Mouse (Mus musculus): ENCODE results near the gene Ighmbp2.
A peak's percentile ranks its signal among the peaks of the same experiment; 100 is the strongest.
"Not testable (repeated sequence)": the region's sequence is repeated elsewhere in the genome, so short reads cannot be mapped to it uniquely, and the experiment has no call there.

Ighmbp2 gene

GRCm38 (mm10) chr19:3266676-3267075 is 16.1 kb downstream of the Ighmbp2 start:
- Histone ChIP-seq H3K27me3 (ENCODE audit: control insufficient read depth, insufficient read depth, low read length, poor library complexity, severe bottlenecking) (no peaks in the 10 kb centered on the region), H3K36me3 (ENCODE audit: control insufficient read depth, insufficient read depth, low read length, poor library complexity, severe bottlenecking) (no peaks in the 10 kb centered on the region; the same call in none of the 2 replicates)
- DNase-seq (ENCODE audit: low read depth, low spot score) = no peak

- no peak for DNase-seq (ENCODE audit: low read depth, low spot score)
- Histone ChIP-seq H3K27me3 (ENCODE audit: control insufficient read depth, insufficient read depth, low read length, poor library complexity, severe bottlenecking) (no peaks in the 10 kb centered on the region), H3K36me3 (ENCODE audit: control insufficient read depth, insufficient read depth, low read length, poor library complexity, severe bottlenecking) (peaks cover 2% of the 10 kb centered on the region)
Measured at GRCm38 (mm10) chr19:3266136-3266535, 16.7 kb downstream of the Ighmbp2 start.

GRCm38 (mm10) chr19:3265180-3265579 is 17.6 kb downstream of the Ighmbp2 start:
- no peak for DNase-seq (ENCODE audit: low read depth, low spot score)
- Histone ChIP-seq H3K27me3 (ENCODE audit: control insufficient read depth, insufficient read depth, low read length, poor library complexity, severe bottlenecking) (no peaks in the 10 kb centered on the region), H3K36me3 (ENCODE audit: control insufficient read depth, insufficient read depth, low read length, poor library complexity, severe bottlenecking) (peaks cover 4% of the 10 kb centered on the region)

GRCm38 (mm10) chr19:3264348-3264747 is 18.5 kb downstream of the Ighmbp2 start:
- peaks cover 4% of the 10 kb centered on the region for H3K36me3 ChIP-seq (ENCODE audit: control insufficient read depth, insufficient read depth, low read length, poor library complexity, severe bottlenecking)
- no peak for DNase-seq (ENCODE audit: low read depth, low spot score)
- H3K27me3 ChIP-seq (ENCODE audit: control insufficient read depth, insufficient read depth, low read length, poor library complexity, severe bottlenecking) = no peaks in the 10 kb centered on the region

DNA sequence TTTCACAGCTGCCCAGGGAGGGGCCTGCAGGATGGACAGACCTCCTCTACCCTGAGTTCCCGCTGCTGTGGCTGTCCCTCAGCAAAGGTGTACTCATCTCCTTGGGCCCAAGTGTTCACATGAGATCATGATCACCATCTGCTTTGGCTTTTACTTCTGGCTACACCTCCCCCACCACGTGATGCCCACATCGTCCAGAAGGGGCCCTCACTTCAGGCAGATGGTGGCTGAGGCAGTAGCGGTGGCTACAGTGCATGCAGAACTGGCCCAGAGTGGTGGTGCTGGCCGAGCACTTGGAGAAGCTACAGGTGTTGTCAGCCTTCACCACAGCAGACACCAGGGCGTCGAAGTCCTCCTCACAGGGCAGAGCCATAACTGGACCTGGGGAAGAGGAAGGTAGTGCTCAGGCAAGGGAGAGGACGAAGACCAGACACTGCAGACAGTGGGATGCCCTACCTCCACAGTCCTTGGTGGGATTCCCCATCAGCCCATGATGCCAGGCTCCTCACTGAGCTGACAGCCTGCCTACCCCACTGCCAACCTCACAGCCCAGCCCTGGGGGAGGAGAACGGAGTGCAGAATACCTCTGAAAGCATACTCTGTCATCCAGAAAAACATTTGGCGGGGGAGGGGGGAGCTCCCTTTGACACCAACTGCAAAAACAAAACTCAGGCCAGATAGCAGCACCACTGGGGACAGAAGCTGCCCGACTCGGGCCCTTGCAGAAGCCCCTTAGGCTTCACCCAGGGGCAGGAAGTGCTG is 20.9 kb downstream of the Ighmbp2 start:
- DNase-seq (ENCODE audit: low read depth, low spot score) = peak; percentile 0
- H3K36me3 ChIP-seq (ENCODE audit: control insufficient read depth, insufficient read depth, low read length, poor library complexity, severe bottlenecking) = peaks cover 4% of the 10 kb centered on the region

GRCm38 (mm10) chr19:3261336-3261735 is 21.5 kb downstream of the Ighmbp2 start:
- no peaks in the 10 kb centered on the region for H3K27me3 ChIP-seq (ENCODE audit: control insufficient read depth, insufficient read depth, low read length, poor library complexity, severe bottlenecking)
- H3K36me3 ChIP-seq (ENCODE audit: control insufficient read depth, insufficient read depth, low read length, poor library complexity, severe bottlenecking) = peaks cover 4% of the 10 kb centered on the region
- DNase-seq (ENCODE audit: low read depth, low spot score) = no peak

More for the DNA sequence above, 20.9 kb downstream of the Ighmbp2 start:
- no peaks in the 10 kb centered on the region for H3K27me3 ChIP-seq (ENCODE audit: control insufficient read depth, insufficient read depth, low read length, poor library complexity, severe bottlenecking)

DNA sequence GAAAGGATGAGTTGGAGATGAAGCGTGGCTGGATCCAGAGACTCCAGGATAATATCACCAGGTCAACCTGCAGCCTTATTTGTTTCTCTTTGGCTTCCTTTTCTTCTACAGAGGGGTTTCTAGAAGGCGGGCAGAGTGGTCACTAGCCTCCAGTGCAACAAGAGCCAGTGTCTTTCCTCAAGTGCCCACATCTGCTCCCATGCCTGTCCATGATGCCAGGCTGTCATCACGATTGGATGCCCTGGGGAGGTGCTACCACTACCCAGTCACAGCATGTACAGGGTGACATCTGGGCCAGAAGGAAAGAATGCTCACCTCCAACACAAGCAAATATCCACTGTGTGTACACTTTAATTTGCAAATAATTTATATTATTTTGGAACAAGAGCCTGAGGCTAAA is 22.2 kb downstream of the Ighmbp2 start:
- Histone ChIP-seq H3K27me3 (ENCODE audit: control insufficient read depth, insufficient read depth, low read length, poor library complexity, severe bottlenecking) (no peaks in the 10 kb centered on the region), H3K36me3 (ENCODE audit: control insufficient read depth, insufficient read depth, low read length, poor library complexity, severe bottlenecking) (peaks cover 4% of the 10 kb centered on the region)
- DNase-seq (ENCODE audit: low read depth, low spot score) = no peak

DNA sequence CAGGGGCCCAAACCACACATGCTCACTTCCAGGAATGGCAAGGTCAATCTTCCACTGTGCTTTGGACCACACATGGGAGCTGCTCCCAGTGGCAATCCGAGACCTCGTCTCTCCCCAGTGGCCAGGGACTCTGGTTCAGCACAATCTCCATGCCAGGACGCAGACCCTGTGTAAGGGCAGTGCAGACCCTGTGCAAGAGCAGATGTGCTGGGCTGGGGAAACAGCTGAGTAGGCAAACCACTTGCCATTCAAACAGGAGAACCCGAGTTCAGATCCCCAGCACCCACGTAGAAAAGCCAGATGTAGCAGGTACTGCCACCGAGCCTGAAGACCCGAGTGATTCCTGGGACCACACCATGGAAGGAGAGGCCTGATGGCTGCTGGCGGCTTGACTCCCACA is 22.8 kb downstream of the Ighmbp2 start:
- peaks cover 4% of the 10 kb centered on the region for H3K36me3 ChIP-seq (ENCODE audit: control insufficient read depth, insufficient read depth, low read length, poor library complexity, severe bottlenecking)
- no peaks in the 10 kb centered on the region for H3K27me3 ChIP-seq (ENCODE audit: control insufficient read depth, insufficient read depth, low read length, poor library complexity, severe bottlenecking)
- DNase-seq (ENCODE audit: low read depth, low spot score) = no peak

DNA sequence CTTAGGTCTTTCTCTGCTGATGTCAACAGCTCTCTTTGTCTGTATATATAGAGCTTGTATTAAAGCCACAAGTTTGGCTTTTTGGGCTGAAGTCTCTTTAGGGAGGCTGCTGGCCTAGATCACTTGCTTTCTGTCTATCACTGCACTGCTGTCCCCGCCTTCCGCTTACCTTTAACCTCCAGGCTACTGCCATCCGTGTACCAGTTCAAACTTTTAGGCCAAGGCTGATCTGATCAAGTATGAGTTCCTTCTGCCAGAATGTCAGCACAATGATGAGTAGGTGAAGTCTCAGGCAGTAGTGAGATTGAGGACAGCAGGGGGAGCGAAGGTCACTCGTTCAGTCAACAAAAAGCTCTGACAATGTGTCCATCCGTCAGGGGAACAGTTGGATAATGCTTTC is 57.6 kb downstream of the Ighmbp2 start:
- DNase-seq (ENCODE audit: low read depth, low spot score); H3K36me3 ChIP-seq (ENCODE audit: control insufficient read depth, insufficient read depth, low read length, poor library complexity, severe bottlenecking); H3K27me3 ChIP-seq (ENCODE audit: control insufficient read depth, insufficient read depth, low read length, poor library complexity, severe bottlenecking): not testable (repeated sequence)

DNA sequence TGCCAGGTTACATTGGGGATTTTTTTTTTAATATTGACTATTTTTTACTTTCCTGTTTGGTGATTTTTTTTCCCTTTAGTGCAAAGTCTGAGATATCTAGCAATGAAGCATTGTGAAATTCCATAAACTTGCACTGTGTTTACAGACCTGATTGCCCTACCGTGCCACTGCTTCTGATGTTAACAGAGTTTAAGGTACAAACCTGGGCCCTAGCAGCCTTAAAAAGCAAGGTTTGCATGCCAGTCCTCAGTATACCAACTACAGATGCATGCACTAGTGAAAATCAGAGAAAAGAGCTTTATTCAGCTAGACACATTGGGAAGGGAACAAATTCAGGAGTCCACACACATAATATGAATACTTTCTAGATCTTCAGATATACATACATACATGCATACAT is 67.9 kb downstream of the Ighmbp2 start:
- not testable (repeated sequence) for DNase-seq (ENCODE audit: low read depth, low spot score); H3K36me3 ChIP-seq (ENCODE audit: control insufficient read depth, insufficient read depth, low read length, poor library complexity, severe bottlenecking); H3K27me3 ChIP-seq (ENCODE audit: control insufficient read depth, insufficient read depth, low read length, poor library complexity, severe bottlenecking)
